Mouse (Mus musculus): Measurements from ENCODE around the gene Nsrp1. TPM values are rescaled to one million over a fixed set of nuclear protein-coding genes. Genes with fewer than 3 reads are reported as not detected.

The Nsrp1 gene
- total RNA-seq, 4 experiments from 2014 or later, result 8.7 to 11.1 (median 9.9) TPM

Small RNA genes lying within 50 kb of the gene (microRNA-seq; reads per million reads assigned to microRNA genes)
- gene Mir423, result 2,029 reads per million, percentile 87 among the genes with 10 or more reads in this experiment

Other genes starting within 250 kb of the Nsrp1 start
- gene Cpd, start 231.4 kb downstream of the Nsrp1 start, total RNA-seq (2022), result 10 to 100 TPM; 32.8 to 38.8 (median 37.0) TPM
- under 1 TPM in 2 of 4 experiments, not detected in 2; 0.38 to 0.53 TPM for gene Tmigd1, start 176.3 kb downstream of the Nsrp1 start, total RNA-seq (2022)
- 10 to 100 TPM; 27.6 to 31.0 (median 28.0) TPM for gene Blmh, start 153.6 kb downstream of the Nsrp1 start, total RNA-seq (2022)
- under 1 TPM; 0.57 to 0.75 (median 0.59) TPM for gene Slc6a4, start 79.8 kb downstream of the Nsrp1 start, total RNA-seq (2022)
- under 1 TPM; 0.14 to 0.75 (median 0.20) TPM for gene Efcab5, start 110.5 kb upstream of the Nsrp1 start, total RNA-seq (2022)
- gene Ssh2, start 137.9 kb upstream of the Nsrp1 start, total RNA-seq (2022), result 10 to 100 TPM; 64.4 to 77.0 (median 70.7) TPM

All from heart, adult 8-10 months (tissue).